Mouse (Mus musculus) lung, postnatal 0 days (tissue): Measurements from ENCODE around the gene Csad. TPM values are rescaled to one million over a fixed set of nuclear protein-coding genes. Genes with fewer than 3 reads are reported as not detected.

Experiments used
- ATAC-seq: fragments of 200-750 bp; cut with Nextera tagmentation; 2 replicates; pipeline ENCODE4 v1.8.0; 2017; ENCODE audit warnings: moderate library complexity
- DNase-seq: peaks from one replicate; pipeline ENCODE4 v3.0.0-alpha.2; 2016; ENCODE audit warnings: low spot score
- H3K27ac ChIP-seq: fragments of 300-500 bp; sonication (generic); 2 replicates; pipeline ENCODE4 v1.5.1; 2014; ENCODE audit warnings: antibody characterized with exemption, mild to moderate bottlenecking, low read length, mixed read lengths
- H3K27me3 ChIP-seq: fragments of 300-500 bp; sonication (generic); replicated peaks from 2 replicates; pipeline ENCODE4 v1.6.1; 2014; ENCODE audit warnings: low read length, mixed read lengths; ENCODE audit not compliant: insufficient read depth
- H3K36me3 ChIP-seq: fragments of 300-500 bp; sonication (generic); 2 replicates; pipeline ENCODE4 v1.6.1; 2014; ENCODE audit warnings: low read length, mixed read lengths; ENCODE audit not compliant: insufficient read depth
- H3K4me1 ChIP-seq: fragments of 300-500 bp; sonication (generic); 2 replicates; pipeline ENCODE4 v1.6.1; 2014; ENCODE audit warnings: antibody characterized with exemption, low read depth, low read length, mixed read lengths; ENCODE audit not compliant: insufficient read depth
- H3K4me2 ChIP-seq: fragments of 300-500 bp; sonication (generic); replicated peaks from 2 replicates; pipeline ENCODE4 v1.6.1; 2014; ENCODE audit warnings: low read depth, mild to moderate bottlenecking, low read length, moderate library complexity, mixed read lengths
- H3K4me3 ChIP-seq: fragments of 300-500 bp; sonication (generic); 2 replicates; pipeline ENCODE4 v1.5.1; 2014; ENCODE audit warnings: low read depth, low read length
- H3K9ac ChIP-seq: fragments of 300-500 bp; sonication (generic); replicated peaks from 2 replicates; pipeline ENCODE4 v1.6.1; 2014; ENCODE audit warnings: low read depth, mild to moderate bottlenecking
- H3K9me3 ChIP-seq: fragments of 300-500 bp; sonication (generic); 2 replicates; pipeline ENCODE4 v1.6.1; 2016; ENCODE audit warnings: low read length, mixed read lengths
- CTCF ChIP-seq: IDR thresholded peaks from 2 replicates; pipeline ENCODE4 v1.5.1; 2016; ENCODE audit warnings: antibody characterized with exemption, mild to moderate bottlenecking
- EP300 ChIP-seq: IDR thresholded peaks from 2 replicates; pipeline ENCODE4 v1.6.1; 2016; ENCODE audit warnings: antibody characterized with exemption, mild to moderate bottlenecking, control low read depth
- WGBS: fragments of 180-500 bp; shearing (Covaris S2); extraction: QIAGEN DNeasy Blood & Tissue Kit; methylation state at CpG from one replicate; pipeline ENCODE4 v1.1.7; 2014; 5-methylcytosine and 5-hydroxymethylcytosine counted together
- polyA plus RNA-seq: library from polyadenylated mRNA; unstranded; fragments of >200 nt; fragmentation: Nextera tagmentation; extraction: Ambion mirVana; gene quantifications from 2 replicates; pipeline ENCODE4 v1.2.1, GENCODE M21; 2015

Gene Csad
- polyA plus RNA-seq, 1 experiment from 2014 or later = 71.0 TPM

DNA sequence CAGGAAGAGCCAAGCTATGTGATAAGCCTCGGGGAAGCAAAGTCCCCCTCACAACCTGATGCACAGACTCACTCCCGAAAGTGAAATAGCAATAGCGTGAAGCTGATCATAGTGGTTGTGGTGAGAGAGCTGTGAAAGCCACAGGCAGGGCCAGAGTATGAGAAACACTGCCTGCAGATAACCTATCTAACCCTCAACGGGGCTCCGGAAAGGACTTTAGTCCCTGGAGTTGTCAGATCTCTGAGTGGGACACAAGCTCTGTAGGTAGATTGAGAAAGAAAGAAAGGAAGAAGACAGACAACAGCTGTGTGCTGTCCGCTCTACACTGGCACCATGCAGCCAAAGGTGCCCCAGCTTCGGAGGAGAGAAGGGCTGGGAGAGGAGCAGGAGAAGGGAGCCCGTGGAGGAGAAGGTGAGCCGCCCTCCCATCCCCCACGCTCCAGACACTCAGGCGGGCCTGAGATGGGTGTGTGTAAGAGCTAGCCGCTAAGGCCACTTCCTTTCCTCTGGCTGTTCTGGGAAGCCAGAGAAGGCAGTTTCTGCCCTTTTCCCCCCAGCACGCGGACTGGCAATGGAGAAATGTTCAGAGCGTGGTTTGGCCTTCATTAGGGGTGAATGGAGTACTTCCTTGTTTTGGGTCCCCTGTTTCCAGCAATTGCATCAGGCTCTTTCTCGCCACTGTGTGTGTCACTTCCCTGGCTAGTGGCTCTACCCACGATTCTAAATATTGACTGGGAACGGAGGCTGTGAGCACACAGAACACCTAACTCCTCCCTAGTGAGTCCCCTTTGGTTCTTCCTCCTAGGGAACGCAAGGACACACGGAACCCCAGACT, 54.0 kb downstream of the Csad start, which contains the start of gene Soat2:
Gene Soat2 (plus strand): TSS at position 226 of the 835 bp plus-strand sequence.
- H3K4me1 ChIP-seq = peaks cover 7% of the 10 kb centered on the region; the same call in 1 of the 2 replicates
- no peak within 1 kb of the TSS for H3K4me3 ChIP-seq
- peak; percentile 85 for DNase-seq
- H3K27ac ChIP-seq = peak within 1 kb of the TSS; percentile 59
- H3K27me3 ChIP-seq = no peaks in the 10 kb centered on the region
- WGBS = 26% methylated on average over 20 of the region's 20 CpGs
- H3K4me2 ChIP-seq = peak within 1 kb of the TSS; percentile 34
- H3K36me3 ChIP-seq = no peaks in the 10 kb centered on the region
- H3K9ac ChIP-seq = no peak within 1 kb of the TSS
- H3K9me3 ChIP-seq = no peaks in the 10 kb centered on the region
- peak; percentile 79 for ATAC-seq
- TF ChIP-seq EP300 = peak; percentile 44; the same call in 1 of the 2 replicates
- no peak for TF ChIP-seq CTCF

DNA sequence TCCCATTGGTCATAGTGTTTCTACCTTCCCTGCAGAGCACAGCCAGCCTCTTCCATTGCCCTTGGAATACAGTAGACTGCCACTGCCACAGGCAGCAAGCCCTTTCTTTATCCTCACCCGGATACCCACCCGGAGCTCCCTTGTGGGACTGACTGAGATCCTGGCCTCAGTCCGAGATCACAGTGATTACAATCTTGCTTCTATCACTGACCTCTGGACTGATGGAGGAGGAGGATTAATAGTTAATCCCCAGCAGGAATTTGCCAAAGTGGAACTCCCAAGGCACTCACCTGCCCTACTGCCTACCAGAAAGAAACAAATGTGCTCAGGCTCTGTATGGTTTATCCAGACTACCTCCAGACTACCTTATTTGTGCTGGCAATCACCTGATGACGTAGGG, 55.0 kb downstream of the Csad start:
- DNase-seq (no peak), ATAC-seq (no peak)
- 66% methylated on average over 4 of the region's 4 CpGs for WGBS
- Histone ChIP-seq H3K4me2 (no peak overlapping the region), H3K27me3 (no peaks in the 10 kb centered on the region; the same call in 1 of the 2 replicates), H3K4me1 (peaks cover 10% of the 10 kb centered on the region; the same call in 1 of the 2 replicates), H3K9ac (no peak overlapping the region), H3K36me3 (no peaks in the 10 kb centered on the region), H3K4me3 (no peak overlapping the region), H3K27ac (no peak overlapping the region), H3K9me3 (no peaks in the 10 kb centered on the region)
- no peak for TF ChIP-seq EP300
- TF ChIP-seq CTCF = no peak

- DNase-seq (no peak), ATAC-seq (no peak)
- Histone ChIP-seq H3K4me1 (peaks cover 10% of the 10 kb centered on the region; the same call in 1 of the 2 replicates), H3K4me3 (no peak overlapping the region), H3K4me2 (no peak overlapping the region), H3K9ac (no peak overlapping the region), H3K27ac (no peak overlapping the region), H3K9me3 (no peaks in the 10 kb centered on the region), H3K36me3 (no peaks in the 10 kb centered on the region), H3K27me3 (no peaks in the 10 kb centered on the region; the same call in 1 of the 2 replicates)
- WGBS = 52% methylated on average over 16 of the region's 16 CpGs
- TF ChIP-seq EP300 (no peak), CTCF (no peak)
Observed at GRCm38 (mm10) chr15:102147674-102148402, 56.7 kb downstream of the Csad start.

DNA sequence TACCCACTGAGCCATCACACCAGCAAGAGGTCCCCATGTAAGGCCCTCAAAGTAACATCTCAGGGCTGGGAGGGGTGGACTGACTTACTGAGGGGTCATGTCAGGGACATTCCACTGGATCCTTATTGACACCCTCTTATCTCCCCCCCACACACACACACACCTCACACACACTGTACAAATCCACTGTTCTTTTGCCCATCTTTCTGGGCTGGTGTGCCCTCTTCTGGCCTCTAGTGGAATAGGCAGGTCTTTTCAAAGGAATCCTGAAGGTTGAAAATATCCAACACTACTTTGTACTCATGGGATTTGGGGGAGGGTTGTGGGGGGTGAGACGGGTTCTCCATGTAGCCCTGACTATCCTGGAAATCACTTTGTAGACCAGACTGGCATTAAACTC, 57.6 kb downstream of the Csad start:
- Histone ChIP-seq H3K36me3 (no peaks in the 10 kb centered on the region), H3K9me3 (no peaks in the 10 kb centered on the region), H3K4me3 (no peak overlapping the region), H3K27ac (no peak overlapping the region), H3K4me1 (peaks cover 14% of the 10 kb centered on the region), H3K9ac (no peak overlapping the region), H3K4me2 (no peak overlapping the region), H3K27me3 (no peaks in the 10 kb centered on the region; the same call in 1 of the 2 replicates)
- no peak for ATAC-seq
- TF ChIP-seq EP300 = no peak
- peak; percentile 91 for TF ChIP-seq CTCF
- 10% methylated on average over 1 of the region's 1 CpGs for WGBS
- DNase-seq = peak; percentile 67

- Histone ChIP-seq H3K27ac (no peak overlapping the region), H3K4me2 (0 out of 2 replicates have a peak overlapping the region, but pooled peaks have one; percentile 59), H3K9ac (no peak overlapping the region), H3K27me3 (no peaks in the 10 kb centered on the region; the same call in 1 of the 2 replicates), H3K4me1 (peaks cover 14% of the 10 kb centered on the region), H3K36me3 (no peaks in the 10 kb centered on the region), H3K9me3 (no peaks in the 10 kb centered on the region), H3K4me3 (no peak overlapping the region)
- TF ChIP-seq CTCF = no peak
- TF ChIP-seq EP300 = no peak
- DNase-seq (no peak), ATAC-seq (no peak)
- 67% methylated on average over 5 of the region's 5 CpGs for WGBS
Observed at GRCm38 (mm10) chr15:102146089-102146488, 58.4 kb downstream of the Csad start.

- Histone ChIP-seq H3K27me3 (no peaks in the 10 kb centered on the region; the same call in 1 of the 2 replicates), H3K4me2 (peak overlapping the region; percentile 59), H3K9me3 (no peaks in the 10 kb centered on the region), H3K4me1 (peaks cover 10% of the 10 kb centered on the region), H3K27ac (peak overlapping the region; percentile 79; the same call in 1 of the 2 replicates), H3K36me3 (no peaks in the 10 kb centered on the region), H3K4me3 (peak overlapping the region; percentile 40; the same call in 1 of the 2 replicates), H3K9ac (no peak overlapping the region)
- ATAC-seq (no peak), DNase-seq (peak; percentile 37)
- no peak for TF ChIP-seq EP300
- no peak for TF ChIP-seq CTCF
- 83% methylated on average over 10 of the region's 10 CpGs for WGBS
Observed at GRCm38 (mm10) chr15:102145330-102145729, 59.2 kb downstream of the Csad start.
